Mouse (Mus musculus) pancreas, adult 10 weeks (tissue): ENCODE data around the gene Dpp9. TPM values are rescaled to one million over a fixed set of nuclear protein-coding genes. Genes with fewer than 3 reads are reported as not detected.

Experiments
- polyA plus RNA-seq: library from polyadenylated mRNA; stranded (reverse); fragments of 350-450 nt; fragmentation: Illumina TruSeq; extraction: RNeasy Lipid Tissue Mini Kit (QIAGEN cat#74804); gene quantifications from one replicate; pipeline ENCODE4 v1.2.3, GENCODE M21; 2015; ENCODE audit warnings: low read depth, low replicate concordance; ENCODE audit not compliant: insufficient read depth

The Dpp9 gene
- 13.7 TPM for polyA plus RNA-seq

DNA sequence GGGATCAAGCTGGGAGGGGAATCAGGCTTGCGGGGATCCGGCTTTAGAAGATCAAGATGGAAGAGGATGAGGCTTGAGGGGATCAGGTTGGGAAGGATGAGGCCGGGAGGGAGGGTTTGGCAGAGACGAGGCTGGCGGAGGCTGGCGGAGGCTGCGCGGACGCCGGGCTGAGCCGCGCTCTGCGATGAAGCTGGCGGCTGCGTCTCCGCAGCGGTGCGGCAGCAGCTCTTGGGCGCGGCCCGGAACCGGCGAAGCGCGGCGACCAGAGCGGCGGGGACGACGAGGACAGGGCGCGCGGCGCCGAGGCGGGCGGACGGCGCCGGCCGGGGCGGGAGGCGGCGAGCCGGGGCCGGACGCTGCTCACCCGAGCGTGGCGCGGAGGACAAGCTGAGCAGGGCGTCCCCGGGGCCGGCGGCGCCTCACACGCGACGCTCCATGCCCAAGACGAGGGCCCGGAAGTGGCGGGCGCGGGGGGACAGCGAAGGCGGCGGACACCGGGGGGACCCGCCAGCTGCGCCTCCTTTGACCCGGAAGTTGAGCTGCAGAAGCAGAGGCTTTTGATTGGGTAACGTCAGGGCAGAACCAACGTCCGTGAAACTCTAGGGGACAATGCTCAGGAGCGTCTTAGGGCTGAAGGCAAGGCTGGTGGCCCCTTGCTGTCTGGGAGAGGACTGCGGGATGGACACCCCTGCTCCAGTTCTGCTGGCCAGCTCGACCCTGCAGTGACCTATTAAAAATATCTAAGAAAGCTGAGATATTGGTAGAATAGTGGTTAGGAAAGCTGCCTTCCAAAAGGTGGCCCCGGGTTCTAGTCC lies at the start of gene Dpp9:
Gene Dpp9 (minus strand): TSS at position 529 of the 815 bp plus-strand sequence.

GRCm38 (mm10) chr17:56256239-56256881 lies 37.7 kb upstream of the Dpp9 start, which contains the start of gene Fem1a:
TSS of gene Fem1a (plus strand) at chr17:56256810.

GRCm38 (mm10) chr17:56183658-56184103 lies 35.0 kb downstream of the Dpp9 start, which contains the start of gene Mydgf:
TSS of gene Mydgf (minus strand) at chr17:56183920.

GRCm38 (mm10) chr17:56162231-56162774 lies 56.4 kb downstream of the Dpp9 start, which contains the start of gene Tnfaip8l1:
TSS of gene Tnfaip8l1 (plus strand) at chr17:56162477.

GRCm38 (mm10) chr17:56139858-56140595 lies 78.7 kb downstream of the Dpp9 start, which contains the start of gene Sema6b:
TSS of gene Sema6b (minus strand) at chr17:56140343.

Other genes starting within 250 kb of the Dpp9 start
- gene Shd, start 248.4 kb downstream of the Dpp9 start, polyA plus RNA-seq: not detected
- not detected for gene Fsd1, start 232.4 kb downstream of the Dpp9 start, polyA plus RNA-seq
- 20.6 TPM for gene Stap2, start 213.3 kb downstream of the Dpp9 start, polyA plus RNA-seq
- 24.6 TPM for gene Mpnd, start 213.2 kb downstream of the Dpp9 start, polyA plus RNA-seq
- 16.3 TPM for gene Sh3gl1, start 182.3 kb downstream of the Dpp9 start, polyA plus RNA-seq
- gene Chaf1a, start 178.5 kb downstream of the Dpp9 start, polyA plus RNA-seq: 0.18 TPM
- 13.3 TPM for gene Ubxn6, start 143.9 kb downstream of the Dpp9 start, polyA plus RNA-seq
- 60.5 TPM for gene Hdgfl2, start 139.3 kb downstream of the Dpp9 start, polyA plus RNA-seq
- gene Plin4, start 109.1 kb downstream of the Dpp9 start, polyA plus RNA-seq: 5.1 TPM
- gene Plin5, start 101.3 kb downstream of the Dpp9 start, polyA plus RNA-seq: not detected
- 8.8 TPM for gene Lrg1, start 96.9 kb downstream of the Dpp9 start, polyA plus RNA-seq
- gene Sema6b, start 78.6 kb downstream of the Dpp9 start, polyA plus RNA-seq: 3.3 TPM
- 0.44 TPM for gene Tnfaip8l1, start 56.4 kb downstream of the Dpp9 start, polyA plus RNA-seq
- gene Mydgf, start 35.0 kb downstream of the Dpp9 start, polyA plus RNA-seq: 25.8 TPM
- 6.3 TPM for gene Fem1a, start 37.9 kb upstream of the Dpp9 start, polyA plus RNA-seq
- 3.3 TPM for gene Ticam1, start 57.9 kb upstream of the Dpp9 start, polyA plus RNA-seq
- 7.7 TPM for gene Plin3, start 74.0 kb upstream of the Dpp9 start, polyA plus RNA-seq
- not detected for gene Arrdc5, start 81.4 kb upstream of the Dpp9 start, polyA plus RNA-seq
- 0.39 TPM for gene Uhrf1, start 84.4 kb upstream of the Dpp9 start, polyA plus RNA-seq
- gene Kdm4b, start 107.2 kb upstream of the Dpp9 start, polyA plus RNA-seq: 7.8 TPM